Mouse (Mus musculus): ENCODE results near the gene Gpr85. TPM values are rescaled to one million over a fixed set of nuclear protein-coding genes. Genes with fewer than 3 reads are reported as not detected.

The Gpr85 gene
- polyA plus RNA-seq (2012; rRNA removed; ENCODE audit: low replicate concordance) = 0.27 and 0.43 TPM in 2 replicates

GRCm38 (mm10) chr6:13839345-13840054 lies at the start of gene Gpr85:
Gene Gpr85, minus strand, starts transcription at chr6:13839942.

GRCm38 (mm10) chr6:13870919-13871624 lies 31.3 kb upstream of the Gpr85 start, which contains the start of gene 2610001J05Rik:
Gene 2610001J05Rik, minus strand, starts transcription at chr6:13871518.

Other genes starting within 250 kb of the Gpr85 start
- gene Tmem168, start 231.8 kb downstream of the Gpr85 start, polyA plus RNA-seq (2012; rRNA removed; ENCODE audit: low replicate concordance) = 9.4 and 11.1 TPM in 2 replicates
- gene Bmt2, start 162.0 kb downstream of the Gpr85 start, polyA plus RNA-seq (2012; rRNA removed; ENCODE audit: low replicate concordance) = 1.1 and 2.6 TPM in 2 replicates
- gene 2610001J05Rik, start 31.6 kb upstream of the Gpr85 start, polyA plus RNA-seq (2012; rRNA removed; ENCODE audit: low replicate concordance) = 13.3 and 46.2 TPM in 2 replicates